Mouse (Mus musculus) brain, embryonic 14.5 days (tissue): Measurements from ENCODE around the gene Adprm.
"Not testable (repeated sequence)": the region's sequence is repeated elsewhere in the genome, so short reads cannot be mapped to it uniquely, and the experiment has no call there.

Experiments
- CTCF ChIP-seq: fragments of 200-500 bp; IDR thresholded peaks from 2 replicates; pipeline ENCODE4 v1.5.1; 2012; ENCODE audit warnings: inconsistent platforms, mild to moderate bottlenecking, moderate library complexity, borderline replicate concordance; ENCODE audit not compliant: insufficient read depth, insufficient read length; ENCODE audit errors: extremely low read depth
- POLR2A ChIP-seq: fragments of 200-500 bp; IDR thresholded peaks from 2 replicates; pipeline ENCODE4 v1.6.1; 2012; ENCODE audit warnings: mild to moderate bottlenecking, inconsistent platforms, borderline replicate concordance; ENCODE audit not compliant: poor library complexity, insufficient read depth, insufficient read length, severe bottlenecking; ENCODE audit errors: extremely low read depth

- TF ChIP-seq POLR2A, CTCF: not testable (repeated sequence)
Observed at GRCm38 (mm10) chr11:67092354-67092753, 40.0 kb upstream of the Adprm start.
